Mouse (Mus musculus): ENCODE measurements around the gene Gpr45.

DNA sequence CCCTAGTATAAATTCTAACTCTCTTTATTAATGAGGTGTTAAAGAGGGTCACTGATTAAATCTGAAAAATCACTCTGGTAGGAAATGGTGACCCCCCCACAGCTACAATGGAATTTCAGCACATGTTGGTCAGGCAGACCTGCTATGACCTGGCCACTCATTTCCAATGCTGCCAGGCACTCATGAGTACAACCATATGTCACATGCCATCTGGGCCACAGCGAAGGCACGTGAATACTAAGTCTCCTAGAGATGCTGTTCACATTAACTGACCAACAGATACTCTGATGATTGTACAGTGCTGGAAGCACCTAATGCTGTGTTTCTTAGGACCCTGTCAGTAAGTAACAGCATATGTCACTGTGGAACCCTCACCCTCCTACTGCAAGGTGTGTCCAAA, 122.1 kb downstream of the Gpr45 start:
- TF ChIP-seq POLR2A (IDR thresholded peaks at IDR 0.05; ENCODE audit: extremely low read depth, insufficient read depth, low read length) = no peak
- TF ChIP-seq CTCF (IDR thresholded peaks at IDR 0.05; ENCODE audit: extremely low read depth, insufficient read depth, low read length) = no peak
